Mouse (Mus musculus) left cerebral cortex, postnatal 25 days (tissue): Measurements from ENCODE around the gene Tmsb15b2. TPM values are rescaled to one million over a fixed set of nuclear protein-coding genes. Genes with fewer than 3 reads are reported as not detected.

Experiments
- total RNA-seq, 2 experiments: library from RNA; stranded (reverse); gene quantifications; 2 replicates each; pipeline ENCODE4 v1.2.3; 2021

Tmsb15b2 gene
- total RNA-seq, 2 experiments from 2014 or later, result 9.7 to 13.4 TPM

Other genes starting within 250 kb of the Tmsb15b2 start
- gene Morf4l2, start 231.8 kb downstream of the Tmsb15b2 start, total RNA-seq, result 100 to 1,000 TPM; 337 to 381 TPM
- under 1 TPM; 0.18 to 0.21 TPM for gene Glra4, start 195.4 kb downstream of the Tmsb15b2 start, total RNA-seq
- 1,000 to 10,000 TPM in 1 of 2 experiments, 100 to 1,000 TPM in 1; 891 to 1,070 TPM for gene Plp1, start 152.8 kb downstream of the Tmsb15b2 start, total RNA-seq
- gene Rab9b, start 106.7 kb downstream of the Tmsb15b2 start, total RNA-seq, result 10 to 100 TPM; 15.2 to 19.8 TPM
- not detected for gene H2bfm, start 48.2 kb downstream of the Tmsb15b2 start, total RNA-seq
- gene Tmsb15l, start 1.4 kb upstream of the Tmsb15b2 start, total RNA-seq, result 1 to 10 TPM; 3.1 to 3.8 TPM
- 1 to 10 TPM; 3.0 to 7.7 TPM for gene Tmsb15b1, start 1.4 kb upstream of the Tmsb15b2 start, total RNA-seq
- 100 to 1,000 TPM; 240 to 266 TPM for gene Zcchc18, start 17.7 kb upstream of the Tmsb15b2 start, total RNA-seq
- 10 to 100 TPM; 23.0 to 32.1 TPM for gene Slc25a53, start 62.8 kb upstream of the Tmsb15b2 start, total RNA-seq
- 1 to 10 TPM; 7.9 to 9.1 TPM for gene Fam199x, start 74.1 kb upstream of the Tmsb15b2 start, total RNA-seq
- gene Esx1, start 146.6 kb upstream of the Tmsb15b2 start, total RNA-seq, result not detected